In genomic region chr13:40845951-40846350, GRCm38 (mm10) we compare ENCODE assay signal across 20 mouse cellular contexts.
"Had no signal": no experiment of that assay in that cellular context is flagged by ENCODE, and none has a peak within 500 bp of the region (broad histone marks: within the 10 kb centered on the region; RNA-seq: fewer than 3 reads in every experiment).

No protein-coding gene starts in this region.

- H3K9me3 ChIP-seq: kidney, embryonic 15.5 days; limb, embryonic 10.5 days; limb, embryonic 13.5 days; liver, embryonic 12.5 days; liver, embryonic 15.5 days; neural tube, embryonic 12.5 days; neural tube, embryonic 15.5 days had no signal

- H3K4me2 ChIP-seq: kidney, embryonic 15.5 days; limb, embryonic 13.5 days; liver, embryonic 12.5 days; liver, embryonic 15.5 days; midbrain, embryonic 11.5 days; neural tube, embryonic 12.5 days; neural tube, embryonic 15.5 days had no signal

- H3K27me3 ChIP-seq: kidney, embryonic 15.5 days; limb, embryonic 13.5 days; liver, embryonic 12.5 days; liver, embryonic 15.5 days; neural tube, embryonic 12.5 days; neural tube, embryonic 15.5 days had no signal

- H3K27ac ChIP-seq: kidney, embryonic 15.5 days; limb, embryonic 10.5 days; limb, embryonic 13.5 days; liver, embryonic 12.5 days; liver, embryonic 15.5 days; macrophage; neural tube, embryonic 12.5 days; neural tube, embryonic 15.5 days; stomach, postnatal 0 days had no signal

- H3K9ac ChIP-seq: kidney, embryonic 15.5 days; limb, embryonic 13.5 days; liver, embryonic 12.5 days; liver, embryonic 15.5 days; neural tube, embryonic 12.5 days; neural tube, embryonic 15.5 days had no signal

- H3K36me3 ChIP-seq: kidney, embryonic 15.5 days; limb, embryonic 10.5 days; limb, embryonic 13.5 days; liver, embryonic 12.5 days; liver, embryonic 15.5 days; neural tube, embryonic 12.5 days; neural tube, embryonic 15.5 days had no signal

- H3K4me1 ChIP-seq: limb, embryonic 10.5 days; limb, embryonic 13.5 days; liver, embryonic 12.5 days; neural tube, embryonic 12.5 days; neural tube, embryonic 15.5 days had no signal

- H3K4me3 ChIP-seq: kidney, embryonic 15.5 days; limb, embryonic 10.5 days; limb, embryonic 13.5 days; liver, embryonic 12.5 days; liver, embryonic 15.5 days; neural tube, embryonic 12.5 days; neural tube, embryonic 15.5 days had no signal

- ATAC-seq: liver, embryonic 12.5 days had no signal

- DNase-seq: kidney, adult 11 months; kidney, adult 8-10 months; kidney, postnatal 10 days; liver; lung, adult 18-20 months; midbrain, embryonic 14.5 days; right cerebral cortex, adult 18-20 months; right cerebral cortex, postnatal 14 days; right cerebral cortex, postnatal 4 days; thymus, adult 2 months had no signal
